Comparison of ENCODE assay signal across 11 mouse cellular contexts in the genomic region with DNA sequence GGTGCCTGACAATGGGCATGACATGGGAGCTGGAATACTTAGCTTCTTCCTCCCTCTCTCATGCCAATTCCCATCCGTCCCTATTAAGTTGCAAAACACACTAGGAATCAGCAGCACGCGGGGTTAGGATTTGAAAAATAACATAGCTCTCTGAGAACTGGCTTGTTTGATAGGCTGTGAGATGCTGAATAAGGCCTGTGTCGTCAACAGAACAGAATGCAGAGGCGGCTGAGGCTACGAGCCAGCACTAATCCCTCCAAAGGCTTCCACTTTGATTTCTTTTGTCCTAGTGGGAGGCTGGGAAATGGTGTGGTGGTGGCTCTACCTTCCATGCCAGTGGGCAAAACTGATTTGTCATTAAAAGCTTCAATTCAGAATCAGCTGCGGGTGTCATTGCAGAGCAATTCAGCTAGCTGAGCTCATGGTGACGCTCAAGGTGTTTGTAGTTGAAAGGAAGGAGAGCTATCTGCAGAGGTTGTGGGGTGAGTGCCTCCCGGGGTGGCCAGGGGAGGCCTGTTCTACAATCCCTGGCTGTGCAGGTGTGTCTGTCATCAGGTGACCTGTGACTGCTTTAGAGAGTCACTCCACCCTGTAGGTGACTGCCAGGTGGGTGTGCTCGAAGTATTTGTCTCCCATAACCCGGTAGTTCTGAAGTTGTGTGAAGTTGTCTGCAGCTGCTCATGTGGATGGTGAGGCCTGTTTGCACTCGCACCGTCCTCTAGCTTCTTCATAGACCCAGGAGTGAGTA. TPM values are rescaled to one million over a fixed set of nuclear protein-coding genes. Genes with fewer than 3 reads are reported as not detected.
DNase-seq lines count a peak whose midpoint lies in the region; ATAC-seq lines count a peak whose summit lies in the region.
"Had no signal": no experiment of that assay in that cellular context is flagged by ENCODE, and none has a peak within 500 bp of the region (broad histone marks: within the 10 kb centered on the region; RNA-seq: fewer than 3 reads in every experiment).

No protein-coding gene starts in this region.

- WGBS in midbrain, embryonic 11.5 days: 30% methylated on average over 13 of the region's 13 CpGs
- 30% methylated on average over 13 of the region's 13 CpGs for WGBS in midbrain, embryonic 15.5 days
- WGBS in lung, embryonic 16.5 days: 49% methylated on average over 13 of the region's 13 CpGs

- no peak overlapping the region for H3K9ac ChIP-seq in midbrain, embryonic 11.5 days (ENCODE audit: low read length)
- no peak overlapping the region for H3K9ac ChIP-seq in midbrain, embryonic 15.5 days
- no peak overlapping the region for H3K9ac ChIP-seq in lung, embryonic 16.5 days (ENCODE audit: low read length)
- H3K9ac ChIP-seq: liver, embryonic 13.5 days had no signal

- no peak for DNase-seq in frontal cortex, postnatal 10 days (ENCODE audit: low spot score in 2 of 2)
- DNase-seq in midbrain, embryonic 11.5 days (ENCODE audit: low spot score, missing footprints): peak; percentile 85
- DNase-seq in yolk sac, embryonic 10.5 days (ENCODE audit: low spot score): peak; percentile 17
- no peak for DNase-seq in spleen, postnatal 4 days (ENCODE audit: low spot score in 2 of 2)
- DNase-seq: kidney, adult 8-10 months; liver, embryonic 13.5 days; right cerebral cortex, postnatal 14 days had no signal

- no peak overlapping the region for H3K4me2 ChIP-seq in midbrain, embryonic 11.5 days
- H3K4me2 ChIP-seq in midbrain, embryonic 15.5 days: no peak overlapping the region
- no peak overlapping the region for H3K4me2 ChIP-seq in lung, embryonic 16.5 days (ENCODE audit: low read depth, low read length)
- H3K4me2 ChIP-seq: liver, embryonic 13.5 days had no signal

- peaks cover 15% of the 10 kb centered on the region for H3K4me1 ChIP-seq in midbrain, embryonic 11.5 days (ENCODE audit: control insufficient read depth, insufficient read depth, low read length)
- H3K4me1 ChIP-seq in midbrain, embryonic 15.5 days: peaks cover 8% of the 10 kb centered on the region
- H3K4me1 ChIP-seq in lung, embryonic 16.5 days (replicated peaks; ENCODE audit: control insufficient read depth, insufficient read depth, low read length): peaks cover 5% of the 10 kb centered on the region
- H3K4me1 ChIP-seq: liver, embryonic 13.5 days had no signal

- H3K4me3 ChIP-seq in midbrain, embryonic 11.5 days (ENCODE audit: low read depth, low read length): no peak overlapping the region
- no peak overlapping the region for H3K4me3 ChIP-seq in midbrain, embryonic 15.5 days
- no peak overlapping the region for H3K4me3 ChIP-seq in lung, embryonic 16.5 days (ENCODE audit: low read length)
- H3K4me3 ChIP-seq: liver, embryonic 13.5 days had no signal

- no peaks in the 10 kb centered on the region for H3K27me3 ChIP-seq in midbrain, embryonic 11.5 days (ENCODE audit: control insufficient read depth, insufficient read depth, low read length)
- no peaks in the 10 kb centered on the region for H3K27me3 ChIP-seq in midbrain, embryonic 15.5 days (replicated peaks)
- H3K27me3 ChIP-seq in lung, embryonic 16.5 days (ENCODE audit: control insufficient read depth, insufficient read depth, low read depth, low read length): no peaks in the 10 kb centered on the region
- H3K27me3 ChIP-seq: liver, embryonic 13.5 days had no signal

- H3K9me3 ChIP-seq in midbrain, embryonic 11.5 days (ENCODE audit: control insufficient read depth, low read length): no peaks in the 10 kb centered on the region
- no peaks in the 10 kb centered on the region for H3K9me3 ChIP-seq in midbrain, embryonic 15.5 days
- H3K9me3 ChIP-seq in lung, embryonic 16.5 days (ENCODE audit: control insufficient read depth, low read length): no peaks in the 10 kb centered on the region
- H3K9me3 ChIP-seq: liver, embryonic 13.5 days had no signal

- no peaks in the 10 kb centered on the region for H3K36me3 ChIP-seq in midbrain, embryonic 11.5 days (ENCODE audit: control insufficient read depth, insufficient read depth, low read length)
- no peaks in the 10 kb centered on the region for H3K36me3 ChIP-seq in midbrain, embryonic 15.5 days (replicated peaks)
- no peaks in the 10 kb centered on the region for H3K36me3 ChIP-seq in lung, embryonic 16.5 days (ENCODE audit: control insufficient read depth, insufficient read depth, low read length)
- H3K36me3 ChIP-seq: liver, embryonic 13.5 days had no signal

- H3K27ac ChIP-seq in midbrain, embryonic 11.5 days (ENCODE audit: low read depth, low read length): no peak overlapping the region
- H3K27ac ChIP-seq in midbrain, embryonic 15.5 days: no peak overlapping the region
- H3K27ac ChIP-seq in lung, embryonic 16.5 days (ENCODE audit: low read length): peak overlapping the region; percentile 30; the same call in 1 of the 2 replicates
- H3K27ac ChIP-seq: liver, embryonic 13.5 days had no signal

- 0 out of 2 replicates have a peak, but pooled peaks have one; percentile 41 for ATAC-seq in frontal cortex, adult (ENCODE audit: low TSS enrichment)
- ATAC-seq in midbrain, embryonic 11.5 days (ENCODE audit: low FRiP score): no peak
- no peak for ATAC-seq in midbrain, embryonic 15.5 days (replicated peaks)
- ATAC-seq in lung, embryonic 16.5 days (ENCODE audit: low read depth): peak; percentile 63; the same call in 1 of the 2 replicates
- ATAC-seq in megakaryocyte, adult 5-6 weeks (ENCODE audit: poor library complexity, severe bottlenecking): no peak

RNA-seq across cellular contexts. Expression of a gene that starts 13.0 kb away (rescaled TPM):
- 45.8 and 47.3 TPM in 2 replicates for polyA plus RNA-seq in midbrain, embryonic 11.5 days (2014; fragmentation: Nextera tagmentation; extraction: Ambion mirVana)
- polyA plus RNA-seq in midbrain, embryonic 15.5 days (2015; fragmentation: Nextera tagmentation; extraction: Ambion mirVana): 68.7 TPM in 2 replicates
- 21.7 and 24.2 TPM in 2 replicates for polyA plus RNA-seq in lung, embryonic 16.5 days (2015; fragmentation: Nextera tagmentation; extraction: Ambion mirVana)
- 0.38 and 1.8 TPM in 2 replicates for total RNA-seq in megakaryocyte, adult 5-6 weeks (2015)
- 0.16 and 0.22 TPM in 2 replicates for total RNA-seq in megakaryocyte, adult 5-6 weeks (2017)

RNA-seq across cellular contexts. Expression of a gene that starts 17.3 kb away (rescaled TPM):
- 223 and 239 TPM in 2 replicates for polyA plus RNA-seq in midbrain, embryonic 11.5 days (2014; fragmentation: Nextera tagmentation; extraction: Ambion mirVana)
- 79.4 and 83.9 TPM in 2 replicates for polyA plus RNA-seq in midbrain, embryonic 15.5 days (2015; fragmentation: Nextera tagmentation; extraction: Ambion mirVana)
- 131 and 141 TPM in 2 replicates for polyA plus RNA-seq in lung, embryonic 16.5 days (2015; fragmentation: Nextera tagmentation; extraction: Ambion mirVana)
- 152 and 195 TPM in 2 replicates for total RNA-seq in megakaryocyte, adult 5-6 weeks (2015)
- total RNA-seq in megakaryocyte, adult 5-6 weeks (2017): 146 and 152 TPM in 2 replicates

Comparison
In these comparisons a context has a peak if more than half of its experiments do, and no peak if none do; other contexts are left out.
1. ATAC-seq: peak in frontal cortex, adult (single experiment) and lung, embryonic 16.5 days (single experiment); none in midbrain, embryonic 11.5 days (single experiment), midbrain, embryonic 15.5 days (single experiment) and megakaryocyte, adult 5-6 weeks (single experiment).
2. DNase-seq: peak in midbrain, embryonic 11.5 days (single experiment) and yolk sac, embryonic 10.5 days (single experiment); none in frontal cortex, postnatal 10 days (0 of 2) and spleen, postnatal 4 days (0 of 2).